Mouse (Mus musculus) cortical plate, adult 2 months (tissue): ENCODE results near the gene Pcbp3.

Source experiments
- CTCF ChIP-seq: fragments of 200-500 bp; IDR thresholded peaks from 2 replicates; pipeline ENCODE4 v1.5.1; 2011; ENCODE audit warnings: mild to moderate bottlenecking, control low read depth, low read length; ENCODE audit not compliant: insufficient read depth; ENCODE audit errors: extremely low read depth
- POLR2A ChIP-seq: fragments of 200-500 bp; IDR thresholded peaks from 2 replicates; pipeline ENCODE4 v1.6.1; 2011; ENCODE audit warnings: mild to moderate bottlenecking, low read length, control low read depth; ENCODE audit not compliant: insufficient read depth; ENCODE audit errors: extremely low read depth

- no peak for TF ChIP-seq CTCF
- TF ChIP-seq POLR2A = no peak
Observed at GRCm38 (mm10) chr10:76936827-76937226, 24.9 kb downstream of the Pcbp3 start.
